Mouse (Mus musculus) kidney, postnatal 25 days (tissue): Measurements from ENCODE around the gene Dapk2.
"Not testable (repeated sequence)": the region's sequence is repeated elsewhere in the genome, so short reads cannot be mapped to it uniquely, and the experiment has no call there.

ENCODE experiments used
- DNase-seq, 2 experiments: peaks; one replicate each; pipeline ENCODE4 v3.0.0; 2021; ENCODE audit warnings: mixed read lengths in 2 of 2

Gene Dapk2

DNA sequence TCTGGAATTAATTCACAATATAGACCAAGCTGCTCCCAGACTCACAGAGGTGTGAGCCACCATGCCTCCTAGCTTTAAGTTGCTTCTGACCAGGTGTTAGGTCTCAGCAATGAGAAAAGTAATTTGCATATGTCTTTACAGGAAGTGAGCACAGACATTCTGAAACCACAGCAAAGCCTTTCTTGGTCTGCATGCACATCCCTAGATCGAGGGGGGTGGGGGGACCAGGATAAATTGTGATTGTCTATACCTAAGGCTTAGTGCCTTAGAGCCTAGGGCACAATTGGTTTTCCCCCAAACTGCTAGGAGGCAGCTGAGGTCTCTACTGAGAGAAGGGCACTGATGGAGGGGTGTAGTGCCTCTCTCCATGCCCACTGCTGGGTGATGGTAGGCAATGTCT is 122.5 kb downstream of the Dapk2 start:
- DNase-seq: no peak

DNA sequence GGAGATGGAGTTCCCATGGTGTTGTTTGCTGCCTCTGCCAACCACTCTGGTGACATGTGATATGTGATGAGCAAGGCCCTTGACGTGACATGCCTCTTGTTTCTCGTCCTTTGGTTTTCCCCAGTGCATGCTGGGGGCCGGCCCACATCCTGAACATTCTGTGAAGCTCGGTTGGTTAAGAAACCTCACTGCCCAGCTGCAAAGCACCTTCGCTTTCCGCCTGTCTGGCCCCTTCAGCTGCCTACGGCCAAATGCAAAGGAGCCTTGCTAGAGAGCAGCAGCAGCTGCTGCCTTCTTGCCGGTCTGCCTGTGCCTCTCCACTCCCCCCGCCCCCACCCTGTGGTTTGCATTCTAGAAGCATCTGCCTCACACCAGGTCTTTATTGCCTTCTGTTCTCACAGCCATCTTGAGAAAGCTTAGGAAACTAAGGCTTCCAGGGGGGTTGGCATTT is 123.5 kb downstream of the Dapk2 start:
- no peak for DNase-seq

GRCm38 (mm10) chr9:66282582-66282981 is 124.6 kb downstream of the Dapk2 start:
- DNase-seq: no peak

DNA sequence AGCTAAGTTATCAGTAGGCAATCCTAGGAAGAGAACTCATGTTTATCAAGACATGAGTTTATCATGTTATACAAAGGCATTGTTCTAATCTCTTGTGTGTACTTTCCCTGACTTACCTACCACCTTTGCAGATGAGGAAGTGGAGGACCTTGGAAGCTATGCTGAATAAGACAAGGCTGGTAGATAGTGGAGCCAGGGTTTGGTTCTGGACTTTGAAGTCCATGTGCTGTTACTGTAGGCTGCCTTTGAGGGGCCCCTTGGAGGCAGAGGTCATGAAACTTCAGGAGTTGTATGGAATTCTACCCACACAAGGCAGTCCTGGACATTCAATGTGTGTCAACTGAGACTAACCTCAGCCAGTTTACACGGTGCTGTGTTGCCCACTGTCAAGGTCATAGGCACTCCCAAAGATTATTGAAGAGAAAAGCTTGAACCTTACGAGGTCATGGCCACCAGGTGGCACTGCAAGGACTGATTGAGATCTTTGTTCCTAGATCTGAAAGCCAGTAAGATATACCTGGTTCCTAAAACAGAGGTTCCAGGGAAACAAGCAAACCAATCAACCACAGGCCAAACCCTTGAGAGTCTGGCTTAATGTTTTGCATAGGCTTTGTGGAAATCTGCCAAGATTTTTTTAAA is 125.7 kb downstream of the Dapk2 start:
- peak; percentile 83 to 93 for DNase-seq

DNA sequence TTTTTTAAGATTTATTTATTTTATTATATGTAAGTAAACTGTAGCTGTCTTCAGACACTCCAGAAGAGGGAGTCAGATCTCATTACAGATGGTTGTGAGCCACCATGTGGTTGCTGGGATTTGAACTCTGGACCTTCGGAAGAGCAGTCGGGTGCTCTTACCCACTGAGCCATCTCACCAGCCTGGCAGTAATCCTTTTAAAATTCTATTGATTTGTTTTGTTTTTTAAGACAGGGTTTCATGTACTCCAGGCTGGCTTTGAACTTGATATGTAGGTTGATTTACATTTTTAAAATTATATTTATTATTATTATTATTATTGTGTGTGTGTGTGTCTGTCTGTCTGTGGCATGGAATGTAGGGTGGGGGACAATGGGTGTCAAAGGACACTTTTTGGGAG is 127.2 kb downstream of the Dapk2 start:
- not testable (repeated sequence) for DNase-seq

- peak in 1 of 2 experiments; percentile 39 for DNase-seq
Measured at GRCm38 (mm10) chr9:66285901-66286300, 127.9 kb downstream of the Dapk2 start.

DNA sequence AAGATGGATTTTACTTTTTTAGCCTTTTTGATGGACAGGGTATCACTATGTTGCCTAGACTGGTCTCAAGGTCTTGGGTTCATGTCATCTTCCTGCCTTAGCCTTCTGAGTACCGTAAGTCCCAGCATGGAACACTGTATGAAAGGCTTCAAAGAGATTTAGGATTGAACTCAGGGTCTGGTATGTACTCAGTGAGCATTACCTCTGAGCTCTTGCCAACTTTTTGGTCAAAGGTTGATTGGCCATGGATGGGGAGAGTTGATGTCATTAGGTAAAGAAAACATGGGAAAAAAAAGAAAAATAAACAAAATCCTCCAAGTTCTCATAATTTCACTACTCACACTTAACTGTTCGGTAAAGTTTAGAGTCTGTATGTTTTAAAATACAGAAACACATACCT is 132.7 kb downstream of the Dapk2 start:
- DNase-seq: no peak

- no peak for DNase-seq
Measured at GRCm38 (mm10) chr9:66293319-66293718, 135.3 kb downstream of the Dapk2 start.

- no peak for DNase-seq
Measured at GRCm38 (mm10) chr9:66294227-66294626, 136.2 kb downstream of the Dapk2 start.

GRCm38 (mm10) chr9:66294980-66295410 is 137.0 kb downstream of the Dapk2 start:
- DNase-seq: no peak

- DNase-seq: no peak
Measured at GRCm38 (mm10) chr9:66295577-66296120, 137.6 kb downstream of the Dapk2 start.

- DNase-seq: no peak
Measured at GRCm38 (mm10) chr9:66298783-66299182, 140.8 kb downstream of the Dapk2 start.

DNA sequence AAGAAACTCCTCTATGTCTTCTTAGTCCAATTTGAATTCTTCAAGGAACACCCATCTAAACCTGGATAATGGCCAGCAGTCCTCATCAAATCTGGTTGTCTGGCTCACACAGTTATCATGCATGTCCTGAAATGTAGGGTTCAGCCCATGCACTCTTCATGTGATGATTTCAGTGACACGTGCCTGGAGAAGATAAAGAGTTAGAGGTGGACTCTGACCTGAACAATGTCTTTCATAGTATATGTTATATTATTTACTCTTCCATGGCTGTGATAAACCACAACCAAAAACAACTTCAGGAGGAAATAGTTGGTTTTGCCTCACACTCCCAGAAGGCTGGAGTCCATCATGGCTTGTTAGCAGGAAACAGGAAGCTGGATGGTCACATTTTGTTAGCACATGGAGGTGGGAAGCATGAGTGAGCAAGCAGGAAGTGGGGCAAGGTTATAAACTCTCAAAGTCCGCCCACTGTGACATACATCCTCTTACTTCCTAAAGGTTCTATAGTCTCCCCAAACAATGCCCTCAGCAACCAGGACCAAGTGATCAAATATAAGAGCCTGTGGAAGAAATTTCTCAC is 142.5 kb downstream of the Dapk2 start:
- DNase-seq: no peak

- DNase-seq: no peak
Measured at GRCm38 (mm10) chr9:66304320-66305090, 146.5 kb downstream of the Dapk2 start.

DNA sequence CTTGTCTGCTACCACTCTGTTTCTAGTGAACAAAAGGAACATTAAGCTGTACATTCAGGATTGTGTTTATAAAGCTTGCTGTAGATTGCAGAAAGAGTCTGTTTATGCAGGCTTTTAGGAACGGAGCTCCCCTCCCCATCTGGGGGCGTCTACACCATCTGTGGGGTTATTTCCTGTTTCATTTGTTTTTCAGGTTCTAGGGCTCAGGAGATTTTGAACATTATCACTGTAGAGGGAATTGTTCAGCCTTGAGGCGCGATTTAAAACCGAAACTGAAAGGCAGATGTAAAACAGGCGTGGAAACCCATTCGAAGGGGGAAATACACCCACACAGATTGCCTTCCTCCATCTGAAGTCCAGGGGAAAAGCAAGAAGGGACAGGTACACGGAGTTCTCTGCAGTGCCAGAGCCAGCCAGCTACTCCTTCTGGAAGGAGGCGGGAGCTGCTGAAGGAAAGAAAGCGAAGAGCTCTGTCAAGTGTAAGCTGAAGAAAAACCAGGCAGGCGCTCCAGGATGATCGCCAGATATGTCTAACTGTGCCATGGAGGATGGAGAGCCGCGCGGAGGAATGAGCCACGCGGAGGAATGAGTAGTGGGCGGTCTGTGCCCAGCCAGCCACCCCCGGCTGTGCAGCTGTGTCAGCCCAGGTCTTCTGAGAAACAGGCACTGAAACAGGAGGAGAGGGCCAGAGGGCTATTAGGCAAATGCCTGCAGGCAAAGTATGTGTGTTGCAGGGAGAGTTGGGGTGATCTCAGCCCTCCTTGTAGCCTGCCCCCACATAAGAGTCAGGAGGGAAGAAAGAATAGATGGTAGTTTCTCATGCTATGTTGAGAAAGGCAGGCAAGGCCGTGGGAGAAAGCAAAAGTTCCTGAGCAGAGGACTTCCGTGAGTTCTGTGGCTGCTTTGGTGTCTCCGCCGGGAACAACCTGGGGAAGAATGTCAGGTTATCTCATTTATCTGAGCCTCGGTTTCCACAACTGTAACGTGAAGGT is 147.4 kb downstream of the Dapk2 start:
- peak; percentile 13 to 46 for DNase-seq

DNA sequence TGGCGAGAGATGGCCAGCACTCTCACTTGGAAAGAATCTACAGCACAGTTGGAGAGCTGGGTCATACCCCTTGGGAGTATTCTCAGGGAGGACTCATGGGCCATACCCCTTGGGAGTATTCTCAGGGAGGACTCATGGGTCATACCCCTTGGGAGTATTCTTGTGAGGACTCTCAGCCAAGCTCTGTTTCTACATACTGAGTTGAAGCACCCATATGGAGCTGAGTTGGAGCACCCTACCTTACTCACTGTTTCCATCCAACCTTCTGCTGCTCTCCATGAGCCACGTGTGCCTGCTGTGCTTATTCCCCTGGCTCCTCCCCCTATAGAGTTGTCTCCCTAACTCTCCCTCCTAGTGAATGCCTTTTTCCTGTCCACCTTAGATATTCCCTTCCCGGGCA is 148.4 kb downstream of the Dapk2 start:
- DNase-seq: no peak

- peak; percentile 40 to 52 for DNase-seq
Measured at GRCm38 (mm10) chr9:66307341-66307740, 149.3 kb downstream of the Dapk2 start.

DNA sequence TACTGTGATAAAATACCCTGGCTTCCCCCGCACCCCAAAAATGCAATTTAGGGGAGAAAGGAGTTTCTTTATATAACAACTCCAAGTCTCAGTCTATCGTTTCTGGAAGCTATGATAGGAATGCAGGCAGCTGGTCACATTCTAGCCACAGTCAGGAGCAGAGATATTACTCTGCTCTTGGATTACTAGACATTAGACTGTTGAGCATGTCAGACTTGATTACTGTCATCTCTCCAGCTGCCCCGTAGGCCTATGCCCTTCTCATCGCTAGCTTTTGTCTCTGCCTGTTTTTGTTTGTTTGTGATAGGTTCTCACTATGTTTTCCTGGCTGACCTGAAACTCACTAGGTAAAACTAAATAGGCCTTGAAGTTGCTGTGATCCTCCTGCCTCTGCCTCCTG is 150.7 kb downstream of the Dapk2 start:
- DNase-seq: no peak

DNA sequence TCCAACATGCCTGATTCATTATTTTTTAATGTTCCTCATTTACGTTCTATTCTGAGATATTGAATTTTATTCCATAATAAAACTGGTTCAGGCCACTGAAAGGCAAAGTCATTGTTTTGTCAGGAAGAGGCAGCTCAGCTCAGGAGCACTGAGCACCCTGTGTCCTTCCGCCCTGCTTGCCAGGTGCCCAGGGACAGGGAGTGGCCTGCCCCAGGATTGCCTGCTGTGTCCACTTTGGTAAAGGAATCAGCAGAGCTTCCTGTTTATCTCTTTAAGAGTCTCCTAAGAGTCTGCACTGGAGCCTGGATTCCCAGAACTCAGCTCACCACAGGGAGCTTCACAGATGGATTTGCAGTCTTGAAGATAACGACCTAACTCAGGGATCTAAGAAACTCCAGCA is 153.4 kb downstream of the Dapk2 start:
- DNase-seq: peak; percentile 12 to 76

GRCm38 (mm10) chr9:66316603-66317002 is 158.6 kb downstream of the Dapk2 start:
- DNase-seq: no peak
